ENCODE assay signal across 8 mouse cellular contexts in the genomic region with DNA sequence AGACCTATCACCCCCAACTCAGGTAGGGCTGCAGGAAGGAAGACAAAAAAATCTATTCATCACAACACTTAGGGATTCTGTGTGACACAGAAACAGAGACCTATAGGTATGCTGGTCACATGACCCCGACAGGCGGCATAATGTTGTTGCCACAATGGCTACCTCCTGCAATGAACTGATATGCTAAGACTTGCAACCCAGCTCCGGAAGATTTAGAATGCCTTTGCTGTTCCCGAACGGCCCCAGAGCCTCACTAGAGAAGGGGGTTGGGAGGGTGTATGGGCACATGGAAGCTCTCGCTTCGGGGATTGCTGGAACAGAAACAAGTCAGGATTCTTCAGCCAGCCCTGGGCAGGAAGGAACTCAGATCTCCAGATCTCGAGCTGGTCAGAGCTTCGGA. TPM values are rescaled to one million over a fixed set of nuclear protein-coding genes. Genes with fewer than 3 reads are reported as not detected.
A peak's percentile ranks its signal among the peaks of the same experiment; 100 is the strongest.
DNase-seq lines count a peak whose midpoint lies in the region; ATAC-seq and TF ChIP-seq lines count a peak whose summit lies in the region.

No protein-coding gene starts in this region.

- no peak for TF ChIP-seq POLR2A in myocyte (IDR thresholded peaks at IDR 0.05; ENCODE audit: insufficient read length, low read depth)

- no peak overlapping the region for H3ac ChIP-seq in myocyte (ENCODE audit: control insufficient read depth, insufficient read length)

- no peaks in the 10 kb centered on the region for H3K9me3 ChIP-seq in ES-E14 (ENCODE audit: control insufficient read depth, insufficient read depth, low read depth, low read length)
- no peaks in the 10 kb centered on the region for H3K9me3 ChIP-seq in forebrain, embryonic 10.5 days
- no peaks in the 10 kb centered on the region for H3K9me3 ChIP-seq in limb, embryonic 12.5 days

- no peak for ATAC-seq in limb, embryonic 12.5 days (ENCODE audit: insufficient number of reproducible peaks, insufficient read depth, low FRiP score, low TSS enrichment, low read depth)

- H3K36me3 ChIP-seq in ES-E14 (ENCODE audit: control insufficient read depth, insufficient read depth, low read length, poor library complexity, severe bottlenecking) (no peaks in the 10 kb centered on the region), myocyte (ENCODE audit: control insufficient read depth, insufficient read depth) (no peaks in the 10 kb centered on the region)
- no peaks in the 10 kb centered on the region for H3K36me3 ChIP-seq in forebrain, embryonic 10.5 days (replicated peaks)
- H3K36me3 ChIP-seq in limb, embryonic 12.5 days = no peaks in the 10 kb centered on the region

- peak; percentile 34 for DNase-seq in kidney, adult 18-20 months
- no peak for DNase-seq in kidney, adult 8-10 months
- DNase-seq in ES-E14 (ENCODE audit: low read depth, low spot score) = no peak
- DNase-seq in forebrain, embryonic 10.5 days (ENCODE audit: extremely low spot score, low spot score) = no peak
- no peak for DNase-seq in yolk sac, embryonic 10.5 days (ENCODE audit: low spot score)
- DNase-seq in frontal cortex, postnatal 14 days (ENCODE audit: low spot score in 2 of 2) = no peak

- in situ Hi-C loops in ES-E14 (cut with MboI; ENCODE audit: low sequenced_read_pairs in 2 of 2, unreplicated experiment in 2 of 2) = no loop called here

- H3K27ac ChIP-seq in ES-E14 (ENCODE audit: insufficient read depth, low read depth, low read length, poor library complexity, severe bottlenecking) = peak overlapping the region; percentile 73
- H3K27ac ChIP-seq in forebrain, embryonic 10.5 days = no peak overlapping the region
- no peak overlapping the region for H3K27ac ChIP-seq in limb, embryonic 12.5 days

- peaks cover 87% of the 10 kb centered on the region for H3K27me3 ChIP-seq in forebrain, embryonic 10.5 days (ENCODE audit: poor library complexity, severe bottlenecking)
- peaks cover 58% of the 10 kb centered on the region for H3K27me3 ChIP-seq in limb, embryonic 12.5 days
- H3K27me3 ChIP-seq in myocyte (ENCODE audit: control insufficient read depth, insufficient read depth, insufficient read length) = no peaks in the 10 kb centered on the region

- H3K79me2 ChIP-seq in myocyte (ENCODE audit: control insufficient read depth, insufficient read depth) = no peaks in the 10 kb centered on the region

- H3K4me2 ChIP-seq in limb, embryonic 12.5 days = peak overlapping the region; percentile 56
- peak overlapping the region; percentile 92 for H3K4me2 ChIP-seq in myocyte (ENCODE audit: low read depth)

- H3K4me3 ChIP-seq in ES-E14 (ENCODE audit: insufficient read depth in 1 of 2, low read depth in 1 of 2, low read length in 2 of 2, poor library complexity in 1 of 2, severe bottlenecking in 1 of 2) = peak overlapping the region; percentile 7 to 34
- peak overlapping the region; percentile 23 for H3K4me3 ChIP-seq in forebrain, embryonic 10.5 days
- peak overlapping the region; percentile 25 for H3K4me3 ChIP-seq in limb, embryonic 12.5 days (replicated peaks)
- peak overlapping the region; percentile 23 for H3K4me3 ChIP-seq in myocyte

- H3K4me1 ChIP-seq in ES-E14 (ENCODE audit: control insufficient read depth in 2 of 2, insufficient read depth in 2 of 2, low read length in 2 of 2, poor library complexity in 1 of 2) = peaks cover 21 to 55% of the 10 kb centered on the region in 2 experiments
- peaks cover 53% of the 10 kb centered on the region for H3K4me1 ChIP-seq in forebrain, embryonic 10.5 days
- H3K4me1 ChIP-seq in limb, embryonic 12.5 days (replicated peaks) = peaks cover 35% of the 10 kb centered on the region

- H3K9ac ChIP-seq in ES-E14 (ENCODE audit: insufficient read depth, low read depth, low read length, poor library complexity, severe bottlenecking) = peak overlapping the region; percentile 50; the same call in 1 of the 2 replicates
- 0 out of 2 replicates have a peak overlapping the region, but pooled peaks have one; percentile 42 for H3K9ac ChIP-seq in limb, embryonic 12.5 days (replicated peaks)

- 6% methylated on average over 9 of the region's 9 CpGs for WGBS in forebrain, embryonic 10.5 days
- WGBS in limb, embryonic 12.5 days = 3% methylated on average over 9 of the region's 9 CpGs

TF ChIP-seq in ES-E14, 5 proteins besides CTCF, POLR2A, EP300 and RAD21:
- TF ChIP-seq MAFK (IDR thresholded peaks at IDR 0.05; ENCODE audit: insufficient read depth, low read depth, low read length) (no peak), ZC3H11A (IDR thresholded peaks at IDR 0.05; ENCODE audit: borderline replicate concordance, low read depth, low read length) (no peak), HCFC1 (IDR thresholded peaks at IDR 0.05; ENCODE audit: borderline replicate concordance, insufficient read depth, low read length) (no peak; the same call in 1 of the 2 replicates), ZNF384 (IDR thresholded peaks at IDR 0.05; ENCODE audit: low read depth, low read length) (no peak), CHD2 (IDR thresholded peaks at IDR 0.05; ENCODE audit: low read depth, low read length) (no peak)

TF ChIP-seq in myocyte, 11 proteins besides CTCF, POLR2A, EP300 and RAD21:
- TF ChIP-seq USF1 (IDR thresholded peaks at IDR 0.05; ENCODE audit: low read depth) = peak; percentile 67
- TF ChIP-seq REST (IDR thresholded peaks at IDR 0.05; ENCODE audit: insufficient read depth, insufficient read length) = no peak

RNA-seq across cellular contexts. Expression of gene Tnrc6c, which starts 55.5 kb away (rescaled TPM):
- 21.5 and 32.4 TPM in 2 replicates for total RNA-seq in ES-E14 (2012; rRNA removed)
- polyA plus RNA-seq in forebrain, embryonic 10.5 days (2016; fragmentation: Nextera tagmentation; extraction: Ambion mirVana) = 11.3 and 12.0 TPM in 2 replicates
- 20.0 and 22.6 TPM in 2 replicates for polyA plus RNA-seq in limb, embryonic 12.5 days (2016; fragmentation: Nextera tagmentation; extraction: Ambion mirVana)
- polyA plus RNA-seq in myocyte (2012; fragmentation: generic; extraction: Trizol) = 7.4 TPM
